Mouse (Mus musculus): ENCODE results near the gene March2. TPM values are rescaled to one million over a fixed set of nuclear protein-coding genes. Genes with fewer than 3 reads are reported as not detected.

Gene March2
- total RNA-seq, 4 experiments from 2014 or later: 90.1 to 113 (median 96.7) TPM

DNA sequence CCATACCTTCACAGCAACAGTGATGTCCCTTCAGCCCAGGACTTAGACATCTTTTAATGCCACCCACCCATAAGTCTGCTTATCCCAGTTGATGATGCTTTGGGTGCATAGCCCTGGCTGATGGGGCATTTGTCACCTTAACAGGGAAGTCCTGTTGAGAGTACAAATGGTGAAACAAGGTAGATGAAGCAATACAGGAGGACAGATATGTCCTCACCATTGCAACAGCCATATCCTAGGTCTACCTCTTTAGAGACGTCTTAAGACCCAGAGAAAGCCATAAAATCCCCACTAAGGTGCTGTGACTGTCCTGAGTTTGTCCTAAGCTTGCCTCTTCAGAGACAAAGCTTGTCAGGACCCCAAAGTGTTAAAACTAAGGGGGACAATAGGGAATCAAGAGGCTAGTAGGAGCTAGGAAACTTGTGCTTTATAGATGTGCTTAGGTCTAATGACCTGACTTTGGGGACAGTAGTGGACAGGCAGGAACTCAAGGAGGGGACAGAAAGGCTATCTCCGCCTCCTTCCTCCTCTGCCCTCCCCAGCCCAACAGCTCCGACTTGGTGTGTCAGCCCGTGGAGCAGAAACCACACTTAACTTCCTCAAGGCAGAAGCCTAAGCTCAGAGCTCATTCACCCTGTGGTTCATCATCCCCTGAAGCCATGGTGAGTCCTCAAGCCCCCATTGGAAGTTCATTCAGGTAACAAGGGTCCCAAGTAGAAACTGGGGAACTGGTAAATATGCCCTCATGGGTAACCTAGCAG is 80.8 kb downstream of the March2 start, which contains the start of gene Pram1:
Gene Pram1 (plus strand): TSS at position 541 of the 761 bp plus-strand sequence.
- DNase-seq (ENCODE audit: low spot score in 2 of 2): no peak

DNA sequence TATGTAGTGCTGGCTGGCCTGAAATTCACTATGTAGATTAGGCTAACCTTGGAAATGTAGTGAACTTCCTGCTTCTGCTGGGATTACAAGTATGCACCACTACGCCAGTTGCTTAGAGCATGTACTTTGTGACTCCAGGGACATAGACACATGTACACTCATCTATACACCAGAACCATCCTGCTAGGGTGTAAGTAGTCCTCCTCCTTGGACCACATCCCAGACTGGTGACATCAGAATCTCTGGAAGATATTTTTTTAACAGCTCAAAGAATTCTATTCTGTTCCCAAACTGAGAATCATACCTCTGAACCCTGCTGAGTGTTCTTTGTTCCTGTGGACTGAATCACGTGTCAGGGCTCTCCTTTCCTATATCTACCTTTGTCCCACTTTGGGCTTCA is 81.4 kb downstream of the March2 start:
- DNase-seq (ENCODE audit: low spot score in 2 of 2): no peak

Other genes with a start within 250 kb of the March2 start
- gene Adamts10, start 194.5 kb downstream of the March2 start, total RNA-seq (2022): 1 to 10 TPM; 2.6 to 5.4 (median 3.2) TPM
- gene Myo1f, start 163.0 kb downstream of the March2 start, total RNA-seq (2022): 1 to 10 TPM in 1 of 4 experiments, under 1 TPM in 3; 0.07 to 2.0 (median 0.34) TPM
- 1 to 10 TPM; 4.7 to 8.6 (median 6.3) TPM for gene Zfp414, start 89.6 kb downstream of the March2 start, total RNA-seq (2022)
- gene Pram1, start 80.6 kb downstream of the March2 start, total RNA-seq (2022): under 1 TPM in 2 of 4 experiments, not detected in 2; 0.15 to 0.24 TPM
- 10 to 100 TPM; 37.6 to 69.2 (median 57.2) TPM for gene Hnrnpm, start 31.8 kb downstream of the March2 start, total RNA-seq (2022)
- 100 to 1,000 TPM; 131 to 136 (median 133) TPM for gene Rab11b, start 41.9 kb upstream of the March2 start, total RNA-seq (2022)
- 1 to 10 TPM in 3 of 4 experiments, under 1 TPM in 1; 0.41 to 5.5 (median 3.0) TPM for gene Angptl4, start 63.2 kb upstream of the March2 start, total RNA-seq (2022)
- 10 to 100 TPM; 12.4 to 17.4 (median 14.8) TPM for gene Kank3, start 91.8 kb upstream of the March2 start, total RNA-seq (2022)
- 100 to 1,000 TPM; 634 to 807 (median 649) TPM for gene Rps28, start 105.9 kb upstream of the March2 start, total RNA-seq (2022)
- gene Ndufa7, start 105.9 kb upstream of the March2 start, total RNA-seq (2022): 100 to 1,000 TPM; 371 to 396 (median 385) TPM
- gene Cd320, start 124.4 kb upstream of the March2 start, total RNA-seq (2022): 10 to 100 TPM; 16.3 to 18.0 (median 17.0) TPM
- not detected for gene Gm7029, start 155.2 kb upstream of the March2 start, total RNA-seq (2022)
- gene Kifc1, start 172.0 kb upstream of the March2 start, total RNA-seq (2022): under 1 TPM in 3 of 4 experiments, not detected in 1; 0.19 to 0.56 (median 0.45) TPM
- gene Platr17, start 186.5 kb upstream of the March2 start, total RNA-seq (2022): not detected
- gene Daxx, start 190.7 kb upstream of the March2 start, total RNA-seq (2022): 10 to 100 TPM; 14.1 to 18.5 (median 16.1) TPM
- 10 to 100 TPM; 35.3 to 41.1 (median 38.3) TPM for gene Tapbp, start 197.2 kb upstream of the March2 start, total RNA-seq (2022)
- gene Zbtb22, start 197.2 kb upstream of the March2 start, total RNA-seq (2022): 10 to 100 TPM; 14.5 to 18.7 (median 17.1) TPM
- gene Rgl2, start 210.9 kb upstream of the March2 start, total RNA-seq (2022): 10 to 100 TPM; 20.3 to 26.3 (median 23.6) TPM
- gene Pfdn6, start 221.7 kb upstream of the March2 start, total RNA-seq (2022): 10 to 100 TPM; 56.4 to 69.1 (median 64.0) TPM
- gene Wdr46, start 222.0 kb upstream of the March2 start, total RNA-seq (2022): 10 to 100 TPM in 1 of 4 experiments, 1 to 10 TPM in 3; 7.8 to 11.5 (median 8.7) TPM
- 1 to 10 TPM; 1.4 to 1.8 (median 1.5) TPM for gene B3galt4, start 232.8 kb upstream of the March2 start, total RNA-seq (2022)
- 10 to 100 TPM; 32.0 to 34.6 (median 32.5) TPM for gene Vps52, start 237.1 kb upstream of the March2 start, total RNA-seq (2022)
- gene Rps18, start 237.3 kb upstream of the March2 start, total RNA-seq (2022): 100 to 1,000 TPM; 380 to 500 (median 432) TPM